Mouse (Mus musculus) Patski (cell line): ENCODE data around the gene Col9a2. TPM values are rescaled to one million over a fixed set of nuclear protein-coding genes. Genes with fewer than 3 reads are reported as not detected.

Experiments
- ATAC-seq: fragments of 100-300 bp; one replicate; pipeline ENCODE4 v1.8.0; 2021
- CTCF ChIA-PET: fragments of 350-600 bp; sonication (Branson Sonifier 250); formaldehyde crosslinking; loops from one replicate; lab custom pipeline; 2022; ENCODE audit warnings: inconsistent platforms; lab: Charles Lee
- POLR2A ChIA-PET: fragments of 350-600 bp; sonication (Branson Sonifier 250); formaldehyde crosslinking; loops from one replicate; lab custom pipeline; 2022; ENCODE audit warnings: antibody characterized with exemption, inconsistent platforms; lab: Charles Lee
- DNase-seq: peaks from one replicate; pipeline ENCODE4 v3.0.0-alpha.2; 2011; ENCODE audit warnings: low read depth, low spot score
- H3K27me3 ChIP-seq: fragments of 371-371 bp; one replicate; pipeline ENCODE4 v1.5.1; 2021
- CTCF ChIP-seq: fragments of 100-300 bp; IDR thresholded peaks from one replicate; pipeline ENCODE4 v1.5.1; 2021
- in situ Hi-C: fragments of 300-500 bp; cut with MboI; formaldehyde crosslinking; loops from 3 replicates; pipeline ENCODE4 v1.11.1; 2018; ENCODE audit warnings: low pct_unique_long_range_greater_than_20kb, mixed read lengths
- polyA plus RNA-seq: library from polyadenylated mRNA; unstranded; gene quantifications from one replicate; pipeline ENCODE4 v1.2.3, GENCODE M21; 2021

The Col9a2 gene
- polyA plus RNA-seq, 1 experiment from 2014 or later, result 0.05 TPM

DNA sequence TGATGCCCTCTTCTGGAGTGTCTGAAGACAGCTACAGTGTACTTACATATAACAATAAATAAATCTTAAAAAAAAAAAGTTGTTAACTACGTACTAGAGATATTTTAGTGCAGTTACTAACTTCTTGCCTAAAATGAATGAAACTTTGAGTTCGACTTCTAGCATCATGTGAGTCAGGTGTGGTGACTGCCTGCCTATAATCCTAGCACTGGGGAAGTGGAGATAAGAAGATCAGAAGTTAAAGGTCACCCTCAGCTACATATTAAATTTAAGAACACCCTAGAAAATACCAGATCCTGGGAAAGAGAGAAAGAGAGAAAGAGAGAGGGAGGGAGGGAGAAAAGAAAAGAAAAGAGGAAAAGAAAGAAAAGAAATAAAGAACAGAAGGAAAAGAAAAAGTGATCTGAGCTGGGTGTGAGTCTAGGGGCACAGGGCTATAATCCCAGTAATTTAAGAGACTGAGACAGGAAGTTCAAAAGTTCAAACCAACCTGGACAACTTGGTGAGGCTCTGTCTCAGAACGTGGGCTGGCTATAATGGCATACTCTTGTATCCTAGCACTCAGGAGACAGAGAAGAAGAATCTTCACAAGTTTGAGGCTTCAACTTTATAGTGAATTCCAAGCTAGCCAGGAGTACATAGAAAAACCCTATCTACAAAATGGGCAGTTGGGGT, 31.0 kb upstream of the Col9a2 start:
- no peak for TF ChIP-seq CTCF
- ChIA-PET CTCF (interaction anchor here (1.1 to 1.4 kb wide), 2 partner anchors 17 to 24 kb away, joined by 3 read pairs; no protein-coding TSS in a partner anchor), POLR2A (interaction anchor here (1.0 kb wide), 1 partner anchor 9 kb away, joined by 3 read pairs; the partner anchor contains the start of gene Smap2)
- DNase-seq, result no peak
- in situ Hi-C loops, result no loop called here
- no peak for ATAC-seq
- H3K27me3 ChIP-seq, result no peaks in the 10 kb centered on the region

DNA sequence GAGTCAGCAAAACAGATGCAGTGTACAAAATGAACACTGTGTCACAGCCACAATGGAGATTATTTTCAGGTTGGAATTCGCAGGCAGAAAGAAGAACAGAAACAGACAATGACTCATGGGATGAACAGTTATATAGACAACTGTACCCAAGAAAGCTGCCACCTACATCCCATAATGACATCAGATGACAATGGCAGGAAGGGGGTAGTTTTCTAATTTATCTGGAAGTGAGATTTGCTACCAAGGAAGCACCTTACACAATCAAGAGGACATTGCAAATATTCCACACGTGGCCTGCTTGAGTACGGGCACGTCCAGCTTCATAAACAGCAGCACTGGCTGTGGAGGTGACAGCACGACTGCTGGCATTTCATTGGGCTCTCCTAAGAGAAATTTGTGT, 30.0 kb upstream of the Col9a2 start:
- no peak for TF ChIP-seq CTCF
- in situ Hi-C loops, result no loop called here
- POLR2A ChIA-PET, result interaction anchor here (1.0 kb wide), 1 partner anchor 8 kb away, joined by 3 read pairs; the partner anchor contains the start of gene Smap2
- H3K27me3 ChIP-seq, result no peaks in the 10 kb centered on the region
- no peak for ATAC-seq
- CTCF ChIA-PET, result interaction anchor here (1.1 to 1.4 kb wide), 2 partner anchors 16 to 23 kb away, joined by 3 read pairs; no protein-coding TSS in a partner anchor
- no peak for DNase-seq

DNA sequence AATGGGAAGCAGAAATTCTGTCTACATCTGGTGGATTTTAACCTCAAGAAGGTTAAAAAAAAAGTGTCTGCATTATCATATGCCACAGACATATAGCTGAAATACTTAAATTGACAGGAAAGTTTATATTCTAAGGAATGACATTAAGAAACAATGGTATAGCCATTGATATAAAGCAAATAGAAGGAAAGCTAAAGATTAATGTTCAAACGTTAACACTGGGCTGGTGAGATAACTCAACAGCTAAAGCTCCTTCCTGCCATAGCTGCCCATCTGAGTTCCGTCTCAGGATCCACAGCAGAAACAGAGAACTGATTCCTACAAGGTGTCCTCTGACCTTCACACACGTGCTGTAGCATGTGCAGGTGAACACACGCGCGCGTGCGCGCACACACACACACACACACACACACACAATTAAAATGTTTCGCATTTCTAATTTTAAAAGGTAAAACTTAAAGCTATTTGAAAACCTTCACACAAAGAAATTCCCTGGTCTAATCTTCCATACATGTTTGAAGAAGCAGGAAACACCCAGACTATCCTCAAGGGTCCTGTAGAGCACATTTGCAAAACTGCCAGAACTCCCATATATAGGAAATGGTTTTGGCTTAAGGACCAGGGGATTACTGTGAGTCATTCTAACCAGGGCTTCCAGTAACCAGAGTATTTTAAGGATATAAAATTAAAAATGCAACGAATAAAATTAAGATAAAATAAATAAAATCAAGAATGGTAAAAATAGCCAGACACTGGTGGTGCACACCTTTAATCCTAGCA, 28.2 kb upstream of the Col9a2 start:
- no peak for DNase-seq
- no peak for TF ChIP-seq CTCF
- in situ Hi-C loops, result no loop called here
- no peak for ATAC-seq
- H3K27me3 ChIP-seq, result no peaks in the 10 kb centered on the region
- CTCF ChIA-PET, result interaction anchor here (1.2 to 1.8 kb wide), 2 partner anchors 9 to 24 kb away, joined by 3 to 7 read pairs; no protein-coding TSS in a partner anchor
- POLR2A ChIA-PET, result interaction anchor here (0.7 kb wide), 1 partner anchor 23 kb away, joined by 3 read pairs; no protein-coding TSS in a partner anchor

DNA sequence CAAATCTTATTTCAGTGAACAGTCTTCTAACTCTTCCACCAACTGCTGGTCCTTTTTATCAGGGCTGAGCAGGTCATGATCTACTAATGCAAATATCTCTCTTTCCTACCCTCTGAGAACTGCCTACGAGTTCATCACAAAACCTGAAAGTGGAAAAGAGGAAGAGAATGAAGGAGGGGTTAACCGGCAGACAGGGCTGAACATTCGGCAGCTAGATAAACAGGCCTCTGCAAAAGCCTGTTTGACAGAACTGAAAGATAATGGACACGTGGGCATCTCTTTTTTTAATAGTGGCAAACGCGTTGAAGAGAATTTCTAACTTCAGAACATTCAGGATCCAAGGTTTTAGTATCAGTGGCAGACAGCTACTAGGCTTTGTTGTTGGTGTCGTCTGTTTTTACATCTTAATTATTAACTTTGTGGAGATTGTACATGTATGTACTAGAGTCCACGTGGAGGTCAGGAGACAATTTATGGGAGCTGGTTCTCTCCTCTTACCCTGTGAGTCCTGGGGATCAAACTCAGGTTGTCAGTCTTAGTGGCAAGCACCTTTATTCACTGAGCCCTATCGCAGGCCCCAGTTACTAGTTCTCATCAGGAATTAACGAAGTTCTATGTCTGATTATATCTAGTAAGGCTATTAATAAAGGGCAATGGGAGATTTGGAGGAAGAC, 24.5 kb upstream of the Col9a2 start:
- TF ChIP-seq CTCF, result no peak
- ATAC-seq (no peak), DNase-seq (no peak)
- in situ Hi-C loops, result no loop called here
- H3K27me3 ChIP-seq, result no peaks in the 10 kb centered on the region
- POLR2A ChIA-PET, result interaction anchor here (1.9 kb wide), 1 partner anchor 12 kb away, joined by 9 read pairs; no protein-coding TSS in a partner anchor
- CTCF ChIA-PET, result interaction anchor here (1.6 to 3.0 kb wide), 2 partner anchors 11 to 12 kb away, joined by 4 to 17 read pairs; no protein-coding TSS in a partner anchor

DNA sequence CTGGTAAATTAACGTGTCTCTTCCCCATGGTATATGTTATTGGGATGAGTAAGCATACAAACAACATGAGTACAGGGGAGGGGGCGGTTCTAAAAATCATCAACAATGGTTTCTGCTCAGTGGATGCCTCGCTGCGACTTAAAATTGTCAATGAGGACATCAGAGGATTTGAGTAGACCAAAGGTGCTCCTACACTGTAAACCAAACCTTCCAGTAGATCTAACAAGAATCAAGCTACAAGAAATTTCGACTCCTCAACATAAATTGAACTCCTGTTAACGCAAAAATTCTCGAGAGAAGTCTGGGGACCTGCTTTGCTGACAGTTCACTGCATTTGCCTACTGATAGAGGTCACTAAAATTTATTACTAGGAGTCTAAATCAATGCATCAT, 23.9 kb upstream of the Col9a2 start:
- POLR2A ChIA-PET, result interaction anchor here (1.9 kb wide), 1 partner anchor 13 kb away, joined by 9 read pairs; no protein-coding TSS in a partner anchor
- in situ Hi-C loops, result no loop called here
- no peaks in the 10 kb centered on the region for H3K27me3 ChIP-seq

DNA sequence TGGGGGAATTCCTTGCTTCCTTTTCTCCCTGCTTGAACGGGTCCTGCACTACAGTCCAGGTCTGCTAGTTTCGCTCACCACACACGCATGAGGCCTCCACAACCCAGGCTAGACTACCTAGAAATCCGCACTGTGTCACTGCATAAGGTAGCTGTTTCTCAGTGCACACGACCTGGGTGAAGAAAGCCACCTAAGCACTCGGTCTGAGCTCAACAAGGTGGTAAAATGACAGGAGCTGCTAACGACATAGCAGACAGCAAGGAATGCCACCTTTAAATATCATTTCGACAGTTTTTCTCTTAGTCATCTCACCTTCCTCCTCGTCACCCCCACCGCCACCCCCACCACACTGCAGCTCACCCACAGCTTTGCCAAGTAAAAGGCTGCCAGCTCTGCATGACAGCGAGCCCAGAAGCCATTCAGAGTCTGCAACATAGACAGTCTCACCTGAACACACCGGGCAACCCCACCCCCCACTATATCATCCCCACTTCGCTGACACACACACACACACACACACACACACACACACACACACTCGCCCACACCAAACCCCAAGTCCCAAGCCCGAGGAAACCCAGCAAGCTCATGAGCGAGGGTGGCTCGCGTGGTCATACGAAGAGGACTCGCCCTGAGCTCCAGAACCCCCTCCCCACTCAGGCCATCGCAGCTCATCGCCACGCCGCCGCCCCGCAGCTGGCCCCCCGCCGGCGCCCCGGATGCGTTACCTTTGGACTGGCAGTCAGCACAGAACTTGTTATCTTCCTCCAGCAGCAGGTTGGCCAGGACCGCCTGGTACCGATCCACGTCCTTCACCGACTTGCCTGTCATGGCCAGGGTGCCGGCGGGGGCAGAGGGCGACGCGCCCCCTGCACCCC, 22.9 kb upstream of the Col9a2 start:
- ATAC-seq (no peak), DNase-seq (no peak)
- in situ Hi-C loops, result no loop called here
- no peak for TF ChIP-seq CTCF
- CTCF ChIA-PET, result interaction anchor here (0.7 to 3.0 kb wide), 6 partner anchors 13 to 30 kb away, joined by 3 to 17 read pairs (median 4); no protein-coding TSS in a partner anchor
- POLR2A ChIA-PET, result interaction anchor here (0.7 to 1.9 kb wide), 5 partner anchors 8 to 31 kb away, joined by 3 to 9 read pairs (median 3); no protein-coding TSS in a partner anchor
- no peaks in the 10 kb centered on the region for H3K27me3 ChIP-seq

More for the DNA sequence above, 23.9 kb upstream of the Col9a2 start:
- CTCF ChIA-PET, result interaction anchor here (3.0 kb wide), 1 partner anchor 12 kb away, joined by 17 read pairs; no protein-coding TSS in a partner anchor
- ATAC-seq (no peak), DNase-seq (no peak)
- no peak for TF ChIP-seq CTCF

DNA sequence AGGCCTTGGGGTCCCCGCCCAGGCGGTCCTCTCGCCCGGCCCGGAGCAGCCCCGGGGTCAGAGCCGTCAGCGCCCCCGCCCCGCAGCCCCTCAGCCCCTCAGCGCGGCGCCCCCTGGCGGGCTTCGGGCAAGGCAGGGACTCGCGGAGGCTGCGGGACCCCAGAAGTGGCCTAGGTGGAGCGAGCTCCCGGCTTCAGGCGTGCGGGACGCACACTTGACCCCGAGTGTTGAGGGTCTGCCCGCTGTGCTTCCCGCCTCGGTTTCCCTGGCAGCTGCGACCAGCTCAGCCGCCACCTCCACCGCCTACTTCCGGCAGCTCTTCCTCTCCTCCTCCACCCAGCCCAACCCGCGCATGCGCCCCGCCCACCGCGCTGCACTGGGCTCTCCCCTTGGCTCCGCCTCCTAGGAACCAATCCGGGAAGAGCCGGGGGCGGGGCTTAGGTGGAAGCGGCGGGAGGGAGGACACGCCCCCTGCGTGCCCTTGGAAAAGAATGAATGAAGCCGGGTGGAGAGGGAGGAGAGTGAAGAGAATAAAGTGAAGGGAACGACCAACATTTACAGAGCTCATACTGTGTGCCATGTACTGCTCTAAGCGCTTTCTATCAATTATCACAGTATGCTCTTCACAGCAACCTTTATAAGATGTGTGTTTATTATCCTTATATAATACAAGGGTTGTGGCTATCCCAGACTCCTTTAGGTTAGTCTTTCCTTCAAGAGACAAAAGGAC, 22.1 kb upstream of the Col9a2 start, which contains the start of gene Smap2:
TSS of gene Smap2 (minus strand) at position 320 of the 730 bp plus-strand sequence.
- peak; percentile 99 for TF ChIP-seq CTCF
- DNase-seq, result peak; percentile 58
- ChIA-PET POLR2A (interaction anchor here (1.1 to 1.9 kb wide), 4 partner anchors 9 to 32 kb away, joined by 3 to 9 read pairs (median 3); no protein-coding TSS in a partner anchor), CTCF (interaction anchor here (0.7 to 3.0 kb wide), 4 partner anchors 14 to 31 kb away, joined by 4 to 17 read pairs (median 6); no protein-coding TSS in a partner anchor)
- in situ Hi-C loops, result no loop called here
- no peaks in the 10 kb centered on the region for H3K27me3 ChIP-seq
- ATAC-seq, result peak; percentile 86

DNA sequence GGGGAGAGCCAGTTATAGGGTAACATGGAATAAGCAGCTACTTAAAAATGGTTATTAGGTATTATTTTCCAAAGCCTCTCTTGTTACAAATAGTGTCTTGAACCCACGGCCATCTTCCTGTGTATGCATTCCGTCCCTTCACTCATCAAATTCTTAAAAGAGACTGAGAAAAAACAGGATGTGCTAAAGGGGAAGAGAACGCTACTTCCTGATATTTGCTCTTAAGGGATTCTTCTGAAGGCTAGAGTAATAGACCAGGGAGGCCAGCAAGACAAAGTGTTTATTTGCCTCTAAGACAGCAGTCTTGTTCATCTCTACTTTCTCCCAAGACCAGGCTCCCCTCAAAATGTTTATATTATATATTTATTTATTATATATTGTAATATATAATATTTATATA, 20.9 kb upstream of the Col9a2 start:
- no peak for DNase-seq
- TF ChIP-seq CTCF, result no peak
- in situ Hi-C loops, result no loop called here
- H3K27me3 ChIP-seq, result no peaks in the 10 kb centered on the region
- ATAC-seq, result no peak
- ChIA-PET CTCF (no interaction called here), POLR2A (no interaction called here)
